Mouse (Mus musculus) intestine, embryonic 16.5 days (tissue): ENCODE results near the gene Scaf1. TPM values are rescaled to one million over a fixed set of nuclear protein-coding genes. Genes with fewer than 3 reads are reported as not detected.

ENCODE experiments used
- ATAC-seq: fragments of 200-750 bp; cut with Nextera tagmentation; 2 replicates; pipeline ENCODE4 v1.8.0; 2017; ENCODE audit warnings: moderate TSS enrichment, moderate library complexity
- H3K27ac ChIP-seq: fragments of 300-500 bp; sonication (generic); 2 replicates; pipeline ENCODE4 v1.5.1; 2014; ENCODE audit warnings: mild to moderate bottlenecking, low read length
- H3K27me3 ChIP-seq: fragments of 300-500 bp; sonication (generic); replicated peaks from 2 replicates; pipeline ENCODE4 v1.6.1; 2014; ENCODE audit warnings: low read length, control low read depth, mixed read lengths; ENCODE audit not compliant: control insufficient read depth, insufficient read depth
- H3K36me3 ChIP-seq: fragments of 300-500 bp; sonication (generic); 2 replicates; pipeline ENCODE4 v1.6.1; 2014; ENCODE audit warnings: low read length, control low read depth; ENCODE audit not compliant: control insufficient read depth, insufficient read depth
- H3K4me1 ChIP-seq: fragments of 300-500 bp; sonication (generic); 2 replicates; pipeline ENCODE4 v1.6.1; 2014; ENCODE audit warnings: low read length, control low read depth, mixed read lengths; ENCODE audit not compliant: control insufficient read depth, insufficient read depth
- H3K4me2 ChIP-seq: fragments of 300-500 bp; sonication (generic); 2 replicates; pipeline ENCODE4 v1.6.1; 2014; ENCODE audit warnings: low read depth, low read length, control low read depth
- H3K4me3 ChIP-seq: fragments of 300-500 bp; sonication (generic); 2 replicates; pipeline ENCODE4 v1.5.1; 2014; ENCODE audit warnings: mild to moderate bottlenecking, low read length
- H3K9ac ChIP-seq: fragments of 300-500 bp; sonication (generic); 2 replicates; pipeline ENCODE4 v1.6.1; 2014; ENCODE audit warnings: low read depth, low read length
- H3K9me3 ChIP-seq: fragments of 300-500 bp; sonication (generic); 2 replicates; pipeline ENCODE4 v1.6.1; 2016; ENCODE audit warnings: low read length, control low read depth; ENCODE audit not compliant: control insufficient read depth
- WGBS: fragments of 180-500 bp; shearing (Covaris S2); extraction: QIAGEN DNeasy Blood & Tissue Kit; methylation state at CpG from one replicate; pipeline ENCODE4 v1.1.7; 2014; 5-methylcytosine and 5-hydroxymethylcytosine counted together
- polyA plus RNA-seq: library from polyadenylated mRNA; unstranded; fragments of >200 nt; fragmentation: Nextera tagmentation; extraction: Ambion mirVana; gene quantifications from 2 replicates; pipeline ENCODE4 v1.2.1, GENCODE M21; 2015

The Scaf1 gene
- polyA plus RNA-seq, 1 experiment from 2014 or later, result 20.1 TPM

GRCm38 (mm10) chr7:44997940-44998428 is 18.2 kb downstream of the Scaf1 start:
- Histone ChIP-seq H3K9me3 (no peaks in the 10 kb centered on the region), H3K4me1 (peaks cover 34% of the 10 kb centered on the region), H3K4me2 (peak overlapping the region; percentile 91), H3K27me3 (no peaks in the 10 kb centered on the region), H3K4me3 (peak overlapping the region; percentile 73), H3K27ac (peak overlapping the region; percentile 95), H3K36me3 (peaks cover 28% of the 10 kb centered on the region), H3K9ac (peak overlapping the region; percentile 89)
- WGBS, result 3% methylated on average over 15 of the region's 15 CpGs
- peak; percentile 8 for ATAC-seq

GRCm38 (mm10) chr7:44997231-44997939 is 18.8 kb downstream of the Scaf1 start, which contains the start of gene Irf3:
TSS of gene Irf3 (plus strand) at chr7:44997648.
- H3K36me3 ChIP-seq, result peaks cover 26% of the 10 kb centered on the region
- under 1% methylated on average over 43 of the region's 43 CpGs for WGBS

GRCm38 (mm10) chr7:44996672-44997071 is 19.5 kb downstream of the Scaf1 start:
- Histone ChIP-seq H3K27ac (peak overlapping the region; percentile 70), H3K9ac (peak overlapping the region; percentile 89), H3K4me1 (peaks cover 34% of the 10 kb centered on the region), H3K27me3 (no peaks in the 10 kb centered on the region), H3K4me2 (peak overlapping the region; percentile 93), H3K9me3 (no peaks in the 10 kb centered on the region), H3K4me3 (peak overlapping the region; percentile 73), H3K36me3 (peaks cover 20% of the 10 kb centered on the region)
- 13% methylated on average over 10 of the region's 10 CpGs for WGBS
- no peak for ATAC-seq

More at GRCm38 (mm10) chr7:44997231-44997939, 18.8 kb downstream of the Scaf1 start, which contains the start of gene Irf3:
- Histone ChIP-seq H3K4me3 (peak within 1 kb of the TSS; percentile 73), H3K27me3 (no peaks in the 10 kb centered on the region), H3K9me3 (no peaks in the 10 kb centered on the region), H3K9ac (peak within 1 kb of the TSS; percentile 89), H3K27ac (peak within 1 kb of the TSS; percentile 95), H3K4me2 (peak within 1 kb of the TSS; percentile 93), H3K4me1 (peaks cover 34% of the 10 kb centered on the region)
- peak; percentile 95 for ATAC-seq

GRCm38 (mm10) chr7:44986879-44987718 is 29.1 kb downstream of the Scaf1 start:
- whole genome bisulfite sequencing, result under 1% methylated on average over 29 of the region's 29 CpGs
- no peaks in the 10 kb centered on the region for H3K9me3 ChIP-seq
- peak overlapping the region; percentile 91 for H3K4me3 ChIP-seq
- peak overlapping the region; percentile 71 for H3K4me2 ChIP-seq
- H3K4me1 ChIP-seq, result peaks cover 21% of the 10 kb centered on the region
- peak overlapping the region; percentile 83 for H3K9ac ChIP-seq
- H3K36me3 ChIP-seq, result peaks cover 8% of the 10 kb centered on the region
- no peaks in the 10 kb centered on the region for H3K27me3 ChIP-seq
- peak; percentile 49 for ATAC-seq
- H3K27ac ChIP-seq, result peak overlapping the region; percentile 86

GRCm38 (mm10) chr7:44986192-44986878 is 29.8 kb downstream of the Scaf1 start, which contains the start of gene Prmt1:
TSS of gene Prmt1 (minus strand) at chr7:44986568.
- WGBS, result under 1% methylated on average over 42 of the region's 42 CpGs
- H3K27ac ChIP-seq, result peak within 1 kb of the TSS; percentile 96
- peak within 1 kb of the TSS; percentile 71 for H3K4me2 ChIP-seq
- peak within 1 kb of the TSS; percentile 91 for H3K4me3 ChIP-seq
- peak within 1 kb of the TSS; percentile 97 for H3K9ac ChIP-seq
- no peaks in the 10 kb centered on the region for H3K9me3 ChIP-seq
- peak; percentile 97 for ATAC-seq
- H3K36me3 ChIP-seq, result peaks cover 12% of the 10 kb centered on the region
- no peaks in the 10 kb centered on the region for H3K27me3 ChIP-seq
- peaks cover 21% of the 10 kb centered on the region for H3K4me1 ChIP-seq

GRCm38 (mm10) chr7:44985595-44986191 is 30.5 kb downstream of the Scaf1 start:
- ATAC-seq, result peak; percentile 2; the same call in 1 of the 2 replicates
- under 1% methylated on average over 44 of the region's 45 CpGs for WGBS

GRCm38 (mm10) chr7:44984833-44985164 is 31.4 kb downstream of the Scaf1 start:
- Histone ChIP-seq H3K4me2 (peak overlapping the region; percentile 69), H3K9ac (peak overlapping the region; percentile 43; the same call in 1 of the 2 replicates), H3K4me1 (peaks cover 21% of the 10 kb centered on the region), H3K27me3 (no peaks in the 10 kb centered on the region), H3K27ac (peak overlapping the region; percentile 45), H3K36me3 (peaks cover 20% of the 10 kb centered on the region), H3K4me3 (peak overlapping the region; percentile 91), H3K9me3 (no peaks in the 10 kb centered on the region)
- ATAC-seq, result no peak
- WGBS, result 28% methylated on average over 3 of the region's 3 CpGs

More at GRCm38 (mm10) chr7:44985595-44986191, 30.5 kb downstream of the Scaf1 start:
- Histone ChIP-seq H3K4me1 (peaks cover 21% of the 10 kb centered on the region), H3K27ac (peak overlapping the region; percentile 96), H3K9ac (peak overlapping the region; percentile 97), H3K4me2 (peak overlapping the region; percentile 69), H3K36me3 (peaks cover 14% of the 10 kb centered on the region), H3K9me3 (no peaks in the 10 kb centered on the region), H3K4me3 (peak overlapping the region; percentile 91), H3K27me3 (no peaks in the 10 kb centered on the region)

GRCm38 (mm10) chr7:44983944-44984832 is 32.0 kb downstream of the Scaf1 start:
- peak overlapping the region; percentile 91 for H3K4me3 ChIP-seq
- H3K9me3 ChIP-seq, result no peaks in the 10 kb centered on the region
- 70% methylated on average over 7 of the region's 7 CpGs for WGBS
- no peak for ATAC-seq
- peaks cover 24% of the 10 kb centered on the region for H3K36me3 ChIP-seq
- peaks cover 21% of the 10 kb centered on the region for H3K4me1 ChIP-seq
- H3K4me2 ChIP-seq, result peak overlapping the region; percentile 69; the same call in 1 of the 2 replicates
- peak overlapping the region; percentile 43; the same call in 1 of the 2 replicates for H3K9ac ChIP-seq
- H3K27me3 ChIP-seq, result no peaks in the 10 kb centered on the region
- peak overlapping the region; percentile 18 for H3K27ac ChIP-seq
